Mouse (Mus musculus): ENCODE measurements around the gene Specc1l. TPM values are rescaled to one million over a fixed set of nuclear protein-coding genes. Genes with fewer than 3 reads are reported as not detected.

The Specc1l gene
- polyA plus RNA-seq, 1 experiment, result 0.20 TPM

DNA sequence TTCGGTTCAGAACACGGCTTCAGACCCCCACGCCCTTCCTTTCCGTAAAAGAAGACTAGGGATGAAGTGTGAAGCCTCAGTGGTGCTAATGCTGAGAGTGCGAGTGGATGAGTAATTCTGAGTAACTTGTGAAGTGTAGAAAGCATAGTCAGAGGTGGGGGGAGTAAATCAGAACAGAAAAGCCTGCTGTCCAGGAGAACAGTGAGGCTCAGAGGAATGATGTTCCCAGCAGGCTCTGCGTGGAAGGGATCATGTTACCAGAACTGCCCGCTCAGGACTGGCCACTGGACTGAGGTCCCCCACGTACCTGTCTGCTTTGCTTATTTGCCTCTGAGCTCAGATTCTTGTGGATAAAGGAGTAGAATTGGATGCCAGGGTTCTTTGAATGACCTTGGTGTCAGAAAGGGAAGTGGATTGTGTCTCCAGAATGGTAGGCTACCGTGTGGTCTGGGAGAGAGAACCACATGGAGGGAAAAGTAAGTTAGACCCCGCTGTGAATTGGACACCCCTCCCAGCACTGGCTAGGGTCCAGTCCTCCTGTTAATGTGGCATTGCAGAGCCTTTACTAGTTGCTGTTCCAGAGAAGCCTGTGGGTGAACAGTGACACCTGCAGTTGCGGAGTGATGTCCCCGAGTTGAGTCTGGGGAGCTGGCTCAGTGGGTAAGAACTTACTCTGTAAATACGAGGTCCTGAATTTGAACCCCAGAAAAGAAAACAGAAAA is 40.6 kb downstream of the Specc1l start:
- no peaks in the 10 kb centered on the region for H3K27me3 ChIP-seq (ENCODE audit: control insufficient read depth)
- TF ChIP-seq GATA1 (IDR thresholded peaks at IDR 0.05; ENCODE audit: low read length), result no peak
- TF ChIP-seq TAL1 (IDR thresholded peaks at IDR 0.05; ENCODE audit: low read length), result no peak
- H3K36me3 ChIP-seq (ENCODE audit: control insufficient read depth), result peaks cover 34% of the 10 kb centered on the region

DNA sequence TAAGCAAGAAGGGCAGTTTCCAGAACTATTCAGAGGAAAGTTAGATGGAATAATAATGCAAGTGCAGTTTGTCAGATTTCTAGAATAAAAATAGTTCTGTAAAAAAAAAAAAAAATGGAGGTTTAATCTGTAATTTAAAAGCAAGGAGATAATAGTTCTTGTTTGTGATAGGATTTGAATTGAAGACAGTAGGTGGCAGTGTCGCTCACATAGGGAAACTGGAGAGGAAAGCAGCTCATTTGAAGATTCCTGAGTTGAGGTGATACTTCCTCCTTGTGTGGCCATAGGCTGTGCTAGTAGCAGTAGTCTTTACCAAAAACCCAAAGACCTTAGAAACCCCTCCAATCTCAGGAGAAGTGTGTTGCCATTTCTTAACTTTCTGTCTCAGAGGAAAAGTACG is 43.2 kb downstream of the Specc1l start:
- Histone ChIP-seq H3K9me3 (ENCODE audit: control insufficient read depth, low read length) (no peaks in the 10 kb centered on the region), H3K4me1 (ENCODE audit: control insufficient read depth) (peaks cover 3% of the 10 kb centered on the region; the same call in 1 of the 2 replicates), H3K36me3 (ENCODE audit: control insufficient read depth) (peaks cover 33% of the 10 kb centered on the region), H3K27me3 (ENCODE audit: control insufficient read depth) (no peaks in the 10 kb centered on the region), H3K4me3 (replicated peaks) (no peak overlapping the region)
- TF ChIP-seq GATA1 (IDR thresholded peaks at IDR 0.05; ENCODE audit: low read length) (no peak), TAL1 (IDR thresholded peaks at IDR 0.05; ENCODE audit: low read length) (no peak)

More for the DNA sequence above, 40.6 kb downstream of the Specc1l start:
- H3K9me3 ChIP-seq (ENCODE audit: control insufficient read depth, low read length), result no peaks in the 10 kb centered on the region
- no peaks in the 10 kb centered on the region for H3K4me1 ChIP-seq (ENCODE audit: control insufficient read depth)
- H3K4me3 ChIP-seq (replicated peaks), result no peak overlapping the region

DNA sequence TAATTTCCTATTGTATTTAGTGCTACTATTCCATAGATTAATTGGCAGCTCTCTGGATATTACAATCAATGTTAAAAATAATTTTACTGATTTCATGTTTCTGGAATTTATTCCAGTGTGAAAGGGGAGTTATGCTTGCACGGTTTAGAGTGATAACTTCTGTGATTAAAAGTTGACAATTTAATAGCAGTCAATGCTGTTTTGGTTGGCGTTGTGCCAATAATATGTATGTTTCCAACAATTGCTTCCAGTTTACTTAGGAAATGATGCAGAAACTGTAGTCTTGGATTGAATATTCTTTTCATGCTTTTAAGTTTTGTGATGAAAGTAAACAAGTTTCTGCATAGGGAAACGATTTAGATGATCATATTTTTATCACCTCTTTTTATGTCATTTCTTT is 45.5 kb downstream of the Specc1l start:
- no peaks in the 10 kb centered on the region for H3K9me3 ChIP-seq (ENCODE audit: control insufficient read depth, low read length)
- H3K4me3 ChIP-seq (replicated peaks), result no peak overlapping the region
- no peak for TF ChIP-seq GATA1 (IDR thresholded peaks at IDR 0.05; ENCODE audit: low read length)
- no peak for TF ChIP-seq TAL1 (IDR thresholded peaks at IDR 0.05; ENCODE audit: low read length)
- H3K4me1 ChIP-seq (ENCODE audit: control insufficient read depth), result peaks cover 3% of the 10 kb centered on the region; the same call in 1 of the 2 replicates
- peaks cover 47% of the 10 kb centered on the region for H3K36me3 ChIP-seq (ENCODE audit: control insufficient read depth)
- H3K27me3 ChIP-seq (ENCODE audit: control insufficient read depth), result no peaks in the 10 kb centered on the region

DNA sequence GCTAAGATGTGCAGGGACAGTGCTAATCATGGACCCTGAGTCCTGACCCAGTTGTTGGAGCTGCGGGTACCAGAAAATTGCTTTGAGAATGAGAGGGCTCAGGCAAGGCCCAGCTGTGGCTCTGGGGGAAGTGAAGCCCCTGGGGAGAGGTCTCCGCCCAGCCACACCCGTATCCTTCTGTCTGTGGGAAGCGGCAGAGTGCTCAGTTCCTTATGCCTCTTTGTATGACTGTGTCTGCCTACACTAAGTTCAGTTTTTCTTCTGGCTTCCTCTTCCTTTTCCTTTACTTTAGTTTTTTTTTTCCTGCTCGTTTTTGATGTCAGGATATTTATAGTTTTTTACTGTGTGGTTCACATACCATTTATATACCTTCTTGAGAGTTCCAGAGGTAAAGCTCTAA is 46.4 kb downstream of the Specc1l start:
- Histone ChIP-seq H3K4me3 (replicated peaks) (no peak overlapping the region), H3K4me1 (ENCODE audit: control insufficient read depth) (peaks cover 3% of the 10 kb centered on the region; the same call in 1 of the 2 replicates), H3K27me3 (ENCODE audit: control insufficient read depth) (no peaks in the 10 kb centered on the region), H3K9me3 (ENCODE audit: control insufficient read depth, low read length) (no peaks in the 10 kb centered on the region), H3K36me3 (ENCODE audit: control insufficient read depth) (peaks cover 51% of the 10 kb centered on the region)
- TF ChIP-seq GATA1 (IDR thresholded peaks at IDR 0.05; ENCODE audit: low read length) (no peak), TAL1 (IDR thresholded peaks at IDR 0.05; ENCODE audit: low read length) (no peak)

DNA sequence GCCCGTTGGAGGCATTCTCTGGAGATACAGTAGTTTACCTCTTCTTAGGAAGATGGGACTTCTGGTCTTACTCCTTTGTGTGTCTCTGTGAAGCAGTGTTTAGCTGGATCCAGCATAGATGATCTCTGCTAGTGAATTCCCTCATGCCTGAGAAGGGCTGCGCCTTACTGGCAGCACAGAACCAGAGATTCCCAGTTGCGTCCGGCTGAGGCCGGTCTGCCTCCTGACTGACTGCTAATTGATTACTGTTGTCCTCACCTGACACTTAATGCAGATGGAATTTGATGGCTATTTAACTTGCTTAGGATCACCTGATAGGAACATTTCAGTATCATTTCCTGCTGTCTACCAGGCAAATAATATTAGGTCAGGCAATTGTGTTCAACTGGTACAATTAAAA is 49.4 kb downstream of the Specc1l start:
- Histone ChIP-seq H3K36me3 (ENCODE audit: control insufficient read depth) (peaks cover 69% of the 10 kb centered on the region), H3K4me3 (replicated peaks) (no peak overlapping the region), H3K9me3 (ENCODE audit: control insufficient read depth, low read length) (no peaks in the 10 kb centered on the region), H3K27me3 (ENCODE audit: control insufficient read depth) (no peaks in the 10 kb centered on the region), H3K4me1 (ENCODE audit: control insufficient read depth) (peaks cover 3% of the 10 kb centered on the region; the same call in 1 of the 2 replicates)
- TF ChIP-seq TAL1 (IDR thresholded peaks at IDR 0.05; ENCODE audit: low read length) (no peak), GATA1 (IDR thresholded peaks at IDR 0.05; ENCODE audit: low read length) (no peak)

DNA sequence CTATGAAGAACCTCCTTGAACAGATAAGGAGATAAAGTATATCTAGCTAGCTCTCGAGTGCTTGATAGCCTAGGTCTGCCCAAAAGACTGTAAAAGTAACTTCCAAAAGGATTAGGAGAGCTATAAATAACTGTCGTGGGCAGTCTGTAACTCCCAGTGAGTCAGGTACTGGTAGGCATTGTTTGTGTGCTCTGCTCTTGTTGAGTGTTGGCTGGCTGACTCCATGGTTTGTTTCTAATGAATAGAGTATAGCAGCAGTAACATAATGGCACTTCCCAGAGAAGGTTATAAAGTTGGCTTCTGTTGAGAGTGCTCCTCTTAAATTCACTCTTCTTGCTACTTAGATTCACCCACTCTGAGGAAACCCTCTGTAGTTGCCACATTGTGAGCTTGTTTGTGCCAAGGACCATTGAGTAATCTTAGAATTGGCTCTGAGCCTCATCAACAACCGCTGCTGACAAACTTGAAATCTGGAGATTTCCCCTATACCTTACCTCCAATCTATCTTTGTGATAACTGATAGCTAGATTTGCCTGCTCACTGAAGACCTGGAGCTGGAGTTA is 53.2 kb downstream of the Specc1l start:
- H3K27me3 ChIP-seq (ENCODE audit: control insufficient read depth), result no peaks in the 10 kb centered on the region
- H3K4me1 ChIP-seq (ENCODE audit: control insufficient read depth), result no peaks in the 10 kb centered on the region
- TF ChIP-seq TAL1 (IDR thresholded peaks at IDR 0.05; ENCODE audit: low read length) (no peak), GATA1 (IDR thresholded peaks at IDR 0.05; ENCODE audit: low read length) (no peak)
- peaks cover 74% of the 10 kb centered on the region for H3K36me3 ChIP-seq (ENCODE audit: control insufficient read depth)
- no peak overlapping the region for H3K4me3 ChIP-seq (replicated peaks)
- H3K9me3 ChIP-seq (ENCODE audit: control insufficient read depth, low read length), result no peaks in the 10 kb centered on the region

DNA sequence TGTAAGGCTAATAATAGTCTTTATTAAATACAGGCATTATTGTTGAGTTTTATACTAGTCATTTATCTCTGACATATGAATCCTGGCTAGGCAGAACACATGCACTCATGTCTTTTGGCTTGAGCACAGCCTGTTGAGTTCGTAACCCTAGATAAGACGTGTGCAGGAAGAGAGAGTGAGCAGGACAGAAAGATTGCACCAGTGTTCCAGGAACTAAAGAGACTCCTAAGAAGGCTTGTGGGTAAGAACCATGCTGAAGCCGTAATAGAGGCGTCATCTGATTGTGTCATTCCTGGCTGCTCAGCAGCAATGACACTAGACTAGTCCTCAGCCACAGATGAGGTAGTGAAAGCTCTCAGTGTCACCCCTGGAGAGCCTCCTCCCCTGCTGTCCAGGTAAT is 61.1 kb downstream of the Specc1l start:
- H3K4me1 ChIP-seq (ENCODE audit: control insufficient read depth), result peaks cover 3% of the 10 kb centered on the region
- H3K4me3 ChIP-seq (replicated peaks), result no peak overlapping the region
- H3K27me3 ChIP-seq (ENCODE audit: control insufficient read depth), result no peaks in the 10 kb centered on the region
- no peaks in the 10 kb centered on the region for H3K9me3 ChIP-seq (ENCODE audit: control insufficient read depth, low read length)
- TF ChIP-seq GATA1 (IDR thresholded peaks at IDR 0.05; ENCODE audit: low read length) (no peak), TAL1 (IDR thresholded peaks at IDR 0.05; ENCODE audit: low read length) (no peak)
- peaks cover 53% of the 10 kb centered on the region for H3K36me3 ChIP-seq (ENCODE audit: control insufficient read depth)

DNA sequence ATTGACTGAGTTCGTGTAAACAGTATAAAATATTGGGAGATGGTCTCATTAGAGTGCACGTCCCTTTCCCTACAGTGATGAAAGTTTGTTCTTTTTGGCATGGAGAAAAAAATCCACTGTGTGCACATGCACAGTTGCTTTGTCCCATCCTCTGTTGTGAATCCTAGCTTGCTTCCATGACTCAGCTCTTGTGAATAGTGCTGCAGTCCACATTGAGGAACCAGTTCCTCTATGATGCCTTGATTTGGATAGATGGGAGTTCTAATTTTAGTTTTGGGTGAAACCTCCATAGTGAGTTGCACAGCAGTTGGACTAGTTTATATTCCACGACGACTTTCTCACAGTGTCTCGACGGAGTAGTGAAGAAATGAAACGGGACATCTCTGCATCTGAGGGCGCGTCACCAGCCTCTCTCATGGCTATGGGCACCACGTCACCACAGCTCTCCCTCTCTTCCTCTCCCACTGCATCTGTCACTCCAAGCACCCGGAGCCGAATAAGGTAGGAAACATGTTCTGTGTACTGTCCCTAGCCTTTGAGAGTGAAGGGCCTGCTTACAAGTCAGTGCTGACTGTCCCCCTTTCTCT is 64.6 kb downstream of the Specc1l start:
- no peak overlapping the region for H3K4me3 ChIP-seq (replicated peaks)
- no peaks in the 10 kb centered on the region for H3K9me3 ChIP-seq (ENCODE audit: control insufficient read depth, low read length)
- TF ChIP-seq TAL1 (IDR thresholded peaks at IDR 0.05; ENCODE audit: low read length), result no peak
- no peak for TF ChIP-seq GATA1 (IDR thresholded peaks at IDR 0.05; ENCODE audit: low read length)
- no peaks in the 10 kb centered on the region for H3K27me3 ChIP-seq (ENCODE audit: control insufficient read depth)
- peaks cover 54% of the 10 kb centered on the region for H3K36me3 ChIP-seq (ENCODE audit: control insufficient read depth)
- H3K4me1 ChIP-seq (ENCODE audit: control insufficient read depth), result peaks cover 3% of the 10 kb centered on the region

DNA sequence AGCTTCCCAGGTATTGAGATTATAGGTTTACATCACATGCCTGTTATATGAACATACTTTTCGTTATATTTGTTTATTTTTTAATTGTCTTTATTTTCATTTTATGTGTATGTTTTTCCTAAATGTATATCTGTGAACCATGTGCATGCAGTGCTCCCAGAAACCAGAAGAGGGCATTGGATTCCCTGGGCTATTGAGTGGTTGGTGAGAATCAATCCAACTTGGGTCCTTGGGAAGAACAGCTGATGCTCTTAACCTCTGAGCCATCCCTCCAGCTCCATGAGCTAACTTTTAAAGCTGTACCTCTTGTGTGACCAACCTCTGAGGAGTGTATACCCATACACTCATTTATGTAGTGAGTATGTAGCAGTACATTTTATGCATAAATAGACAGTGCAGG is 65.6 kb downstream of the Specc1l start:
- H3K4me3 ChIP-seq (replicated peaks), result no peak overlapping the region
- H3K36me3 ChIP-seq (ENCODE audit: control insufficient read depth), result peaks cover 49% of the 10 kb centered on the region
- H3K27me3 ChIP-seq (ENCODE audit: control insufficient read depth), result no peaks in the 10 kb centered on the region
- TF ChIP-seq GATA1 (IDR thresholded peaks at IDR 0.05; ENCODE audit: low read length) (no peak), TAL1 (IDR thresholded peaks at IDR 0.05; ENCODE audit: low read length) (no peak)
- no peaks in the 10 kb centered on the region for H3K9me3 ChIP-seq (ENCODE audit: control insufficient read depth, low read length)
- peaks cover 3% of the 10 kb centered on the region for H3K4me1 ChIP-seq (ENCODE audit: control insufficient read depth)

Data from erythroblast, embryonic 14.5 days (primary cell).